Mouse (Mus musculus): ENCODE data around the gene Sap30.

DNA sequence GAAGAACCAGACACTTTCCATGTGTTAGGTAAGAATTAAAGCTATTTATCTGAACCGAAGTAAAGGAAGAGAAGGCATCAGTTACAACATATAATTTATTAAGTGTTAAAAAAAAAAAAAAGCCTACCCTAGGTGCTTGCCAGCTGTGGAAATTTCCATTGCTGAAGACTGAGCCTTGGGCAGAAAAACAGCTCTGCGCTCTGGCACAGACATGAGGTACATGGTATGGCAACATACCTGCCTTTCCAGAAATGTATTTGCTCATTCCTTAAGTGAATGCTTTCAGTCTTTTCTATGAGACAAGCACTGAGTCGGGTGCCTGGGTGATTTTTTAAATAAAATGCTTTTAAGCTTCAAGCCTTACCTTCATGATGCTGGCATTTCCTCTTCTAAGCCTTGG lies 29.7 kb downstream of the Sap30 start:
- TF ChIP-seq POLR2A (IDR thresholded peaks at IDR 0.05; ENCODE audit: borderline replicate concordance, insufficient read depth, low read length) (no peak), CTCF (IDR thresholded peaks at IDR 0.05; ENCODE audit: borderline replicate concordance, insufficient read depth, low read depth, low read length) (no peak)

All from cerebellum, adult 2 months (tissue).